Mouse (Mus musculus): ENCODE results near the gene Thbs4.
A peak's percentile ranks its signal among the peaks of the same experiment; 100 is the strongest.

Gene Thbs4

GRCm38 (mm10) chr13:92711821-92712220 is 82.8 kb downstream of the Thbs4 start:
- no peak for DNase-seq

DNA sequence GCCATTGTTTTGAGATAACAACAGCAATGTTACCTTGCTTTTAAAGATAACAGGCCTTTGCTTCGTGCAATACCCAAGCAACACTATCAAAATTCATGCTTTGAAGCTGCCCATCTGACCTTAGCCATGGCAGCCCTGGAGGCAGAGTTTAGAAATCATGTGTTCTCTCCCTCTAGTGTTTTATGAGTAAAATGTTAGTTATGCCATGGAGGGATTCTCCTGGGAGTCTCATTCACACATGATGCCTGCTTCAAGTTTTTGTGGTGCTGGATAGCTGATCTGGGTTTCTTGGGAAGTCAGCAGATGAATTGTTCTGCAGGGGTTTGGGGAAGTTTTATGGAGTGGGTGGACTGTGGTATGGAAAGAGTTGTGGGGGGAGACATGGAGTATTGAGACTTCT is 84.3 kb downstream of the Thbs4 start:
- DNase-seq = no peak

DNA sequence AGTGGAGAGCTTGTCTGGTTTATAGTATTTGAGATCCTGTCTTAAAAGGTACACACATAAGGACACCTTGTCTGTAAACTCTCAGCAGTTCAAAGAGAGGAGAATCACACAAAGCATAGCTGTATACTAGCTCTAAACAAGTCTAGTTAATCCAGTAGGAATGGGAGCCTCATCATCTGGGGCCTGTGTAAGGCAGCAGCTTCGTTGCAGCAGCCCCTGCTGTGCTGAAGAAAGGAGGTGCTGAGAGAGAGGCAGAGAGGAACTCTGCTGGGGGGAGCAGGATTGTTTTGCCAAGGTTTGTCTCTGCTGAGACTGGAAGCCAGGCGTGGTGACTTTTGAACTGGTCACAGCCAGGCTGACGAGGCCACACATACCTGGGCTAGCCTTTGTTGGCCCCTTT is 85.1 kb downstream of the Thbs4 start:
- no peak for DNase-seq

DNA sequence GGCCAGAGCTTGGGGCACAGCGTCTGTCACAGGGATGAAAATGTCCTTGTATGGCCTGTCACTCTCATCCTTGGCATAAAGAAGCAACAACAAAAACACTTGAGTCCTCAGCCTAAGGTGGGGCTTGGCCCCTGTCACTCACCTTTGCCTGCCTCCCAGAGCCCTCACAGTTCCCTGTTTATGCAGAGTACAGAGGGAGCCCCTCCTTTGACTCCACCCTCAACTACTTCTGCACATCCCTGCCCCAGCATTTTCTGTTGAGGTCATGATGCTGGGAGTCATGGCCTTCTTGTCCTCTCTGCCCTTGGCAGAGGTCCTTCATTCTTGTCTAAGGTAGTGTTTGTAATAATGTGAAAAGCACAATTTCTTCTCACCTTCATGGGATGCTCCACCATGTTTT is 86.2 kb downstream of the Thbs4 start:
- no peak for DNase-seq

DNA sequence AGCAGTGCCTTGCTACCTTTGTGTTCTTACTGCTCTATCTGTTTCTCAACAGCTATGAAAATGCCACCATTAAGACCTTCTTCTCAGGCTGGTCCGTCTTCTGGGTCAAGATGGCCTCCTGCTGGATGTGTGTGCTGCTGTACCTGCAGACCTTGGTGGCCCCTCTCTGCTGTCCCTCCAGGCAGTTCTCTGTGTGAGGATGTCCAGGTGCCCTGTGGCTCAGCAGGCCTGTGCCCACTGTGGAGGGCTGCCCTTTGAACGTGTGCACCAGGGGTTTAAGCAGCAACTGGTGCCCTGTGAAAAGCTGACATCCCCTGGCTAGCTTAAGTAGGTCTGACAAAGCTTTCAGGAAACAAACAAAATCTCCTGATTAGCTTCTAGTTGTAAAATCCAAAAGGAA is 86.7 kb downstream of the Thbs4 start:
- no peak for DNase-seq

DNA sequence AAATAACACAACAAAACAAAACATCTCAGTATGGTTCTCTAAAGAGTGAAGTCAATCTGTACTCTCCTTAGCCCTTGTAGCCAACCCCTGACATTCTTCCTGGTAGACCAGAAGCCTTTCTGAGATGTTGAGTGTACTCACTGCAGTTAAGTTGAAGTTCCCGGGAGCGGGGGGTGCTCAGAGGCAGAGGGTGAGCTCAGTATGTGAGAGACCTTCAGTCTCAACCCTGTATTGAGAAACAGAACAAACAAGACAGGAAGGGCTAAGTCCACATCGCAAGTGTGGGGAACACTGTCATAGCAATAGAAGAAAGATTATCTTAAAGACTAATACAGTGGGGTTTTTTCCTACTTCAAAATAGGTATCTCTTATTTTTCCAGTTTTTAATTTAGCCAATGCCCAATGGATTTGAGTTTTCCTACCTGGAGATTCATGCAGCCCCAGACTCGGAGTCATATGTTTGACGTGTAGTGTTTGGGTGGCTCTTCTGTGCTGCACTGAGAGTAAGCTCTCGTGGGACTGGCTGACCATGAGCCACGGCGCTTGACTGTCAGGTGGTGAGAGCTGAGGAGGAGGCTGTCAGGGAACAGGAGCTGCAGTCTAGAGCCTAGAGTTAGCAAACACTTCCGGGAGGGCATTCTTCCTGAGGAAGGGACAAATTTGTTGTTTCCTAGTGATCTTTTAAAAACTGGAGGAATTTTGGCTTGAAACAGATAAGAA is 88.1 kb downstream of the Thbs4 start:
- no peak for DNase-seq

GRCm38 (mm10) chr13:92705016-92705535 is 89.5 kb downstream of the Thbs4 start:
- DNase-seq = no peak

GRCm38 (mm10) chr13:92704189-92704588 is 90.4 kb downstream of the Thbs4 start:
- no peak for DNase-seq

GRCm38 (mm10) chr13:92703241-92704027 is 91.2 kb downstream of the Thbs4 start:
- DNase-seq = peak; percentile 75

DNA sequence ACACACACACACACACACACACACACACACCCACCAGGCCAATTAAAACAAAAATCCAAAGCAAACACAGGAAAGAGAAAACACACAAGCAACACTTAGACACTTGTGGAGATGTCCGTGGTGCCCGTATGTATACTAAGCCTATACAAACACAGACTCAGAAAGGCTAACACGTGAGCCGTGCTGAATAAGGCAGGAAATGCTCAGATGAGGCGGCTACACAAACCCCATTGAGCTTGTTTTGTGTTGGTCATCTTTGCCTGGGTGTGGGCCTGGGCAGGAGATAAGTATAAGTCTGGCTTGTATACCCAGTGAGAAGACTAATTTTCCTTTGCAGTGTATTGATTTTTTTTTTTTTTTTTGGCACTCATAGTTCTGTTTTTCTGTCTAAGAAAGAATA is 92.6 kb downstream of the Thbs4 start:
- DNase-seq = no peak

Data from thymus, postnatal 4 days (tissue).